Mouse (Mus musculus) small intestine, adult 2 months (tissue): ENCODE measurements around the gene Cenpb.

Source experiments
- CTCF ChIP-seq: fragments of 200-500 bp; IDR thresholded peaks from 2 replicates; pipeline ENCODE4 v1.5.1; 2012; ENCODE audit warnings: low read depth, mild to moderate bottlenecking, control low read depth, inconsistent platforms, low read length, moderate library complexity, mixed read lengths; ENCODE audit not compliant: insufficient replicate concordance, insufficient read length; ENCODE audit errors: extremely low read depth
- POLR2A ChIP-seq: fragments of 200-500 bp; IDR thresholded peaks from 2 replicates; pipeline ENCODE4 v1.6.1; 2012; ENCODE audit warnings: low read depth, mild to moderate bottlenecking, control low read depth, inconsistent platforms, low read length, moderate library complexity

GRCm38 (mm10) chr2:131141336-131141986 lies 38.4 kb downstream of the Cenpb start:
- TF ChIP-seq POLR2A (no peak), CTCF (no peak)
